Mouse (Mus musculus): ENCODE data around the gene Olfr456.
"Not testable (repeated sequence)": the region's sequence is repeated elsewhere in the genome, so short reads cannot be mapped to it uniquely, and the experiment has no call there.

The Olfr456 gene

GRCm38 (mm10) chr6:42487114-42487513 is at the start of gene Olfr456:
Olfr456 (minus strand) TSS chr6:42487214.
- no peak for DNase-seq (ENCODE audit: extremely low read depth, low read depth, low spot score)

- DNase-seq (ENCODE audit: extremely low read depth, low read depth, low spot score), result no peak
Observed at GRCm38 (mm10) chr6:42513461-42513860, 26.4 kb upstream of the Olfr456 start.

GRCm38 (mm10) chr6:42509311-42509710 is 22.3 kb upstream of the Olfr456 start:
- DNase-seq (ENCODE audit: extremely low read depth, low read depth, low spot score), result no peak

GRCm38 (mm10) chr6:42503478-42503877 is 16.5 kb upstream of the Olfr456 start:
- DNase-seq (ENCODE audit: extremely low read depth, low read depth, low spot score), result no peak

- no peak for DNase-seq (ENCODE audit: extremely low read depth, low read depth, low spot score)
Observed at GRCm38 (mm10) chr6:42489731-42490130, 2.7 kb upstream of the Olfr456 start.

GRCm38 (mm10) chr6:42484633-42485032 is 2.4 kb downstream of the Olfr456 start:
- DNase-seq (ENCODE audit: extremely low read depth, low read depth, low spot score), result no peak

- DNase-seq (ENCODE audit: extremely low read depth, low read depth, low spot score), result no peak
Observed at GRCm38 (mm10) chr6:42476235-42476634, 10.8 kb downstream of the Olfr456 start, which contains the start of gene Olfr457. Olfr457 (minus strand) TSS chr6:42476335.

- not testable (repeated sequence) for DNase-seq (ENCODE audit: extremely low read depth, low read depth, low spot score)
Observed at GRCm38 (mm10) chr6:42471298-42471697, 15.7 kb downstream of the Olfr456 start.

GRCm38 (mm10) chr6:42470542-42470941 is 16.5 kb downstream of the Olfr456 start:
- DNase-seq (ENCODE audit: extremely low read depth, low read depth, low spot score), result no peak

- no peak for DNase-seq (ENCODE audit: extremely low read depth, low read depth, low spot score)
Observed at GRCm38 (mm10) chr6:42465096-42465495, 21.9 kb downstream of the Olfr456 start, which contains the start of gene Olfr458. Olfr458 (minus strand) TSS chr6:42465196.

- no peak for DNase-seq (ENCODE audit: extremely low read depth, low read depth, low spot score)
Observed at GRCm38 (mm10) chr6:42447381-42447780, 39.6 kb downstream of the Olfr456 start.

GRCm38 (mm10) chr6:42444491-42444890 is 42.5 kb downstream of the Olfr456 start:
- no peak for DNase-seq (ENCODE audit: extremely low read depth, low read depth, low spot score)

- DNase-seq (ENCODE audit: extremely low read depth, low read depth, low spot score), result no peak
Observed at GRCm38 (mm10) chr6:42441395-42441794, 45.6 kb downstream of the Olfr456 start.
